In the genomic region with DNA sequence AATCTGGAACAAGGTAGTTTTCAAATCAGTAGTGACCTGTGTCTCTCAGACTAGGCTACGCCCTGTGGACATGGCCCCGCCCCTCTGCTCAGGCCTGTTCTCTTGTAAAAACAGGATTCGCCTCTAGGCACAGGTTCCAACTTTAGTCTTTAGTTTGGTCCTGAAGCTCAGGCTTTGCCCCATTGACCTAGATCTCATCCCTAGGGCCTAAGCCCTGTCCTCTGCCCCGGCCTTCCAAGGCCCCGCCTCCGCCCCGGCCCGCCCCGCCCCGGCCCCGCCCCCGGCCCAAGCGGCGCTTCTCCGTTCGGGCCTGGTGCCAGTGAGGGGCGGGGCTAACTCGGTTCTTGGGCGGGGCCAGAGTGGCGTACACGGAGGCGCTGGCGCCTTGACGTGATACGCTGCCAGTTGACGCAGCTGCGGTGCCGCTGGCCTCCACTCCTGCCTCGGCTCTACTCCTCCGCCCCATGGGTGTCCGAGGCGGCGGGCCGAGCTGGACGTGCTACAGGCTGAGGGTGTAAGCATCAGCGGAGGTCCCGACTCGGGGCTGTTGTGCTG, we compare ENCODE assay signal across 7 mouse cellular contexts. TPM values are rescaled to one million over a fixed set of nuclear protein-coding genes. Genes with fewer than 3 reads are reported as not detected.
DNase-seq lines count a peak whose midpoint lies in the region; ATAC-seq lines count a peak whose summit lies in the region.

A gene (plus strand): TSS at position 384 of the 555 bp plus-strand sequence.

- no peaks in the 10 kb centered on the region for H3K27me3 ChIP-seq in intestine, embryonic 15.5 days (replicated peaks)
- H3K27me3 ChIP-seq in midbrain, embryonic 10.5 days (ENCODE audit: low read depth, poor library complexity, severe bottlenecking), result no peaks in the 10 kb centered on the region

- peak; percentile 98 for DNase-seq in adrenal gland, adult 2 months
- DNase-seq in embryo, embryonic 11.5 days (ENCODE audit: low read depth, low spot score), result peak; percentile 89
- peak; percentile 99 for DNase-seq in gastrocnemius, postnatal 36 days
- peak; percentile 96 for DNase-seq in left cerebral cortex, postnatal 25 days (ENCODE audit: low spot score in 2 of 2)
- peak; percentile 96 for DNase-seq in midbrain, embryonic 10.5 days (ENCODE audit: low spot score)
- peak; percentile 100 for DNase-seq in right cerebral cortex, postnatal 4 days

- intact Hi-C loops in gastrocnemius, postnatal 36 days (cut with DNase I), result no loop called here
- intact Hi-C loops in left cerebral cortex, postnatal 25 days (cut with DNase I), result no loop called here

- H3K27ac ChIP-seq in intestine, embryonic 15.5 days, result peak within 1 kb of the TSS; percentile 64
- peak within 1 kb of the TSS; percentile 89 for H3K27ac ChIP-seq in midbrain, embryonic 10.5 days (replicated peaks)

- peak; percentile 99 for ATAC-seq in intestine, embryonic 15.5 days

- H3K9ac ChIP-seq in intestine, embryonic 15.5 days, result peak within 1 kb of the TSS; percentile 82

- peaks cover 8% of the 10 kb centered on the region; the same call in 1 of the 2 replicates for H3K36me3 ChIP-seq in intestine, embryonic 15.5 days
- peaks cover 32% of the 10 kb centered on the region for H3K36me3 ChIP-seq in midbrain, embryonic 10.5 days

- H3K4me1 ChIP-seq in intestine, embryonic 15.5 days (replicated peaks), result 0 out of 2 replicates have a peak, but pooled peaks cover 2% of the 10 kb centered on the region
- peaks cover 13% of the 10 kb centered on the region for H3K4me1 ChIP-seq in midbrain, embryonic 10.5 days

- peak within 1 kb of the TSS; percentile 66 for H3K4me2 ChIP-seq in intestine, embryonic 15.5 days (replicated peaks)

- peak within 1 kb of the TSS; percentile 82 for H3K4me3 ChIP-seq in intestine, embryonic 15.5 days (replicated peaks)
- peak within 1 kb of the TSS; percentile 86 for H3K4me3 ChIP-seq in midbrain, embryonic 10.5 days

- H3K9me3 ChIP-seq in intestine, embryonic 15.5 days, result no peaks in the 10 kb centered on the region
- H3K9me3 ChIP-seq in midbrain, embryonic 10.5 days (replicated peaks), result no peaks in the 10 kb centered on the region

- WGBS in intestine, embryonic 15.5 days, result 1% methylated on average over 38 of the region's 38 CpGs
- 2% methylated on average over 38 of the region's 38 CpGs for WGBS in midbrain, embryonic 10.5 days

RNA-seq across cellular contexts. Expression of the gene that starts here (rescaled TPM):
- total RNA-seq in adrenal gland, adult 2 months (2021), result 10 to 100 TPM; 34.7 to 46.0 TPM
- 3.1 and 3.2 TPM in 2 replicates for polyA plus RNA-seq in adrenal gland, adult 2 months (2012; rRNA removed)
- total RNA-seq in gastrocnemius, postnatal 36 days (2021), result 10 to 100 TPM; 22.4 to 27.9 TPM
- 36.4 and 38.4 TPM in 2 replicates for polyA plus RNA-seq in intestine, embryonic 15.5 days (2015; fragmentation: Nextera tagmentation; extraction: Ambion mirVana)
- 100 to 1,000 TPM; 112 to 122 TPM for total RNA-seq in left cerebral cortex, postnatal 25 days (2021)
- polyA plus RNA-seq in midbrain, embryonic 10.5 days (2016; fragmentation: Nextera tagmentation; extraction: Ambion mirVana), result 31.2 and 35.6 TPM in 2 replicates

Comparison
In these comparisons a context has a peak if more than half of its experiments do, and no peak if none do; other contexts are left out.
1. Peak in every context shown above with its lines: DNase-seq, ATAC-seq, H3K4me3 ChIP-seq and H3K27ac ChIP-seq.